25 mouse cellular contexts compared by ENCODE assay signal in the genomic region with DNA sequence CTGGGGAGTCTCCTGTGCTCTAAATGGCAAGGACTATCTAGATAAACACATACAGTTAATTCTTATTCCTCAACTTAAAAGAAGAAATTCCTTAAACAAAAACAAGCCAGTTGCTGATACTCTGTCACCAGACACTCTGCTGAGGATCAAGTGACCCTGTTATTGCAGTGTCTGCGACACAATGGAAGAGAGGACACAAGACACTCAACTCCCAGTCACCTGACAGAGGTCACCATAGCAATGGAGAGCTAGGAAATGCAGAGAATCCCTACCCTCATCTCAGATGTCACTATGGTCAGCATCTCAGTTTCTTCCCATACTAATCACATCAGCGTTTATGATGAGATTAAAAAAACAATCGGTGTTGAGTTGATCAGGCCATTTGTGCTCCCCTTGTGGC.
"Had no signal": no experiment of that assay in that cellular context is flagged by ENCODE, and none has a peak within 500 bp of the region (broad histone marks: within the 10 kb centered on the region; RNA-seq: fewer than 3 reads in every experiment).

No protein-coding gene starts in this region.

- H3K4me1 ChIP-seq: liver, embryonic 12.5 days; liver, embryonic 15.5 days had no signal

- DNase-seq: kidney, adult 18-20 months; kidney, postnatal 14 days; layer of hippocampus, adult 9-11 months; liver; lung, adult 18-20 months; lung, postnatal 10 days; lung, postnatal 36 days; midbrain, embryonic 14.5 days; right cerebral cortex, adult 18-20 months; right cerebral cortex, postnatal 14 days; right cerebral cortex, postnatal 4 days; thymus, adult 2 months; thymus, postnatal 14 days; thymus, postnatal 4 days had no signal

- H3K9ac ChIP-seq: limb, embryonic 13.5 days; liver, embryonic 12.5 days; liver, embryonic 15.5 days; lung, embryonic 15.5 days; neural tube, embryonic 12.5 days; neural tube, embryonic 15.5 days had no signal

- H3K36me3 ChIP-seq: limb, embryonic 10.5 days; limb, embryonic 13.5 days; liver, embryonic 12.5 days; liver, embryonic 15.5 days; lung, embryonic 15.5 days; midbrain, embryonic 10.5 days; neural tube, embryonic 12.5 days; neural tube, embryonic 15.5 days had no signal

- H3K27ac ChIP-seq: layer of hippocampus, adult 2 months; limb, embryonic 10.5 days; limb, embryonic 13.5 days; liver, embryonic 12.5 days; liver, embryonic 15.5 days; lung, embryonic 15.5 days; midbrain, embryonic 10.5 days; neural tube, embryonic 12.5 days; neural tube, embryonic 15.5 days; stomach, postnatal 0 days had no signal

- H3K27me3 ChIP-seq: limb, embryonic 13.5 days; liver, embryonic 12.5 days; liver, embryonic 15.5 days; lung, embryonic 15.5 days; megakaryocyte, embryonic 14.5 days; neural tube, embryonic 12.5 days; neural tube, embryonic 15.5 days had no signal

- ATAC-seq: liver, embryonic 12.5 days had no signal

- H3K4me2 ChIP-seq: limb, embryonic 13.5 days; liver, embryonic 12.5 days; liver, embryonic 15.5 days; lung, embryonic 15.5 days; neural tube, embryonic 12.5 days; neural tube, embryonic 15.5 days had no signal

- H3K9me3 ChIP-seq: limb, embryonic 10.5 days; limb, embryonic 13.5 days; liver, embryonic 12.5 days; liver, embryonic 15.5 days; lung, embryonic 15.5 days; midbrain, embryonic 10.5 days; neural tube, embryonic 12.5 days; neural tube, embryonic 15.5 days had no signal

- H3K4me3 ChIP-seq: layer of hippocampus, adult 2 months; limb, embryonic 10.5 days; limb, embryonic 13.5 days; liver, embryonic 12.5 days; liver, embryonic 15.5 days; lung, embryonic 15.5 days; megakaryocyte, embryonic 14.5 days; midbrain, embryonic 10.5 days; neural tube, embryonic 12.5 days; neural tube, embryonic 15.5 days had no signal
